Mouse (Mus musculus) lung, embryonic 14.5 days (tissue): ENCODE results near the gene Pkp2. TPM values are rescaled to one million over a fixed set of nuclear protein-coding genes. Genes with fewer than 3 reads are reported as not detected.
A peak's percentile ranks its signal among the peaks of the same experiment; 100 is the strongest.
"Not testable (repeated sequence)": the region's sequence is repeated elsewhere in the genome, so short reads cannot be mapped to it uniquely, and the experiment has no call there.

ENCODE experiments used
- ATAC-seq: fragments of 200-750 bp; cut with Nextera tagmentation; 2 replicates; pipeline ENCODE4 v1.8.0; 2017; ENCODE audit warnings: mild to moderate bottlenecking, moderate TSS enrichment, moderate library complexity; ENCODE audit not compliant: insufficient read depth
- DNase-seq: peaks from one replicate; pipeline ENCODE4 v3.0.0-alpha.2; 2015
- H3K27ac ChIP-seq: fragments of 300-500 bp; sonication (generic); 2 replicates; pipeline ENCODE4 v1.5.1; 2014; ENCODE audit warnings: low read depth, mild to moderate bottlenecking, moderate library complexity
- H3K27me3 ChIP-seq: fragments of 300-500 bp; sonication (generic); 2 replicates; pipeline ENCODE4 v1.6.1; 2014; ENCODE audit warnings: low read length, control low read depth; ENCODE audit not compliant: insufficient read depth
- H3K36me3 ChIP-seq: fragments of 300-500 bp; sonication (generic); 2 replicates; pipeline ENCODE4 v1.6.1; 2014; ENCODE audit warnings: control low read depth; ENCODE audit not compliant: insufficient read depth
- H3K4me1 ChIP-seq: fragments of 300-500 bp; sonication (generic); 2 replicates; pipeline ENCODE4 v1.6.1; 2014; ENCODE audit warnings: antibody characterized with exemption, control low read depth; ENCODE audit not compliant: insufficient read depth
- H3K4me2 ChIP-seq: fragments of 300-500 bp; sonication (generic); 2 replicates; pipeline ENCODE4 v1.6.1; 2014; ENCODE audit warnings: mild to moderate bottlenecking
- H3K4me3 ChIP-seq: fragments of 300-500 bp; sonication (generic); 2 replicates; pipeline ENCODE4 v1.5.1; 2014; ENCODE audit warnings: low read depth, low read length
- H3K9ac ChIP-seq: fragments of 300-500 bp; sonication (generic); 2 replicates; pipeline ENCODE4 v1.6.1; 2014
- H3K9me3 ChIP-seq: fragments of 300-500 bp; sonication (generic); 2 replicates; pipeline ENCODE4 v1.6.1; 2016; ENCODE audit warnings: low read depth, low read length, control low read depth
- CTCF ChIP-seq: IDR thresholded peaks from 2 replicates; pipeline ENCODE4 v1.5.1; 2016; ENCODE audit warnings: antibody characterized with exemption, low read depth
- WGBS: fragments of 180-500 bp; shearing (Covaris S2); extraction: QIAGEN DNeasy Blood & Tissue Kit; methylation state at CpG from one replicate; pipeline ENCODE4 v1.1.7; 2014; 5-methylcytosine and 5-hydroxymethylcytosine counted together
- polyA plus RNA-seq: library from polyadenylated mRNA; unstranded; fragments of >200 nt; fragmentation: Nextera tagmentation; extraction: Ambion mirVana; gene quantifications from 2 replicates; pipeline ENCODE4 v1.2.1, GENCODE M21; 2014

The Pkp2 gene
- polyA plus RNA-seq, 1 experiment from 2014 or later, result 8.4 TPM

- H3K4me2 ChIP-seq, result no peak overlapping the region
- DNase-seq, result no peak
- H3K4me1 ChIP-seq, result no peaks in the 10 kb centered on the region
- no peak overlapping the region for H3K27ac ChIP-seq
- no peaks in the 10 kb centered on the region for H3K9me3 ChIP-seq
- WGBS, result 85% methylated on average over 1 of the region's 1 CpGs
- H3K36me3 ChIP-seq, result no peaks in the 10 kb centered on the region
- H3K9ac ChIP-seq, result no peak overlapping the region
- no peak for TF ChIP-seq CTCF
- no peak for ATAC-seq
- no peak overlapping the region for H3K4me3 ChIP-seq
- peaks cover 13% of the 10 kb centered on the region for H3K27me3 ChIP-seq
These were observed 3.8 kb downstream of the Pkp2 start for GRCm38 (mm10) chr16:16216934-16217333.

- DNase-seq (peak; percentile 59), ATAC-seq (peak; percentile 35)
- Histone ChIP-seq H3K27ac (peak overlapping the region; percentile 56), H3K9ac (no peak overlapping the region), H3K27me3 (no peaks in the 10 kb centered on the region; the same call in 1 of the 2 replicates), H3K4me3 (no peak overlapping the region), H3K4me2 (no peak overlapping the region), H3K4me1 (no peaks in the 10 kb centered on the region), H3K9me3 (no peaks in the 10 kb centered on the region), H3K36me3 (no peaks in the 10 kb centered on the region)
- 17% methylated on average over 3 of the region's 3 CpGs for WGBS
- TF ChIP-seq CTCF, result no peak
These were observed 6.7 kb downstream of the Pkp2 start for GRCm38 (mm10) chr16:16219835-16220234.

- H3K9me3 ChIP-seq, result no peaks in the 10 kb centered on the region
- H3K4me2 ChIP-seq, result no peak overlapping the region
- H3K36me3 ChIP-seq, result no peaks in the 10 kb centered on the region
- no peaks in the 10 kb centered on the region for H3K4me1 ChIP-seq
- H3K9ac ChIP-seq, result no peak overlapping the region
- no peaks in the 10 kb centered on the region for H3K27me3 ChIP-seq
- no peak for TF ChIP-seq CTCF
- ATAC-seq (no peak), DNase-seq (no peak)
- no peak overlapping the region for H3K4me3 ChIP-seq
- H3K27ac ChIP-seq, result no peak overlapping the region
- WGBS, result 47% methylated on average over 1 of the region's 1 CpGs
These were observed 9.5 kb downstream of the Pkp2 start for GRCm38 (mm10) chr16:16222651-16223050.

GRCm38 (mm10) chr16:16224506-16224924, 11.4 kb downstream of the Pkp2 start:
- no peaks in the 10 kb centered on the region for H3K36me3 ChIP-seq
- peak overlapping the region; percentile 42 for H3K27ac ChIP-seq
- 6% methylated on average over 4 of the region's 4 CpGs for WGBS

GRCm38 (mm10) chr16:16225828-16226227, 12.7 kb downstream of the Pkp2 start:
- WGBS, result 89% methylated on average over 22 of the region's 22 CpGs
- H3K9me3 ChIP-seq, result no peaks in the 10 kb centered on the region
- no peaks in the 10 kb centered on the region for H3K36me3 ChIP-seq
- no peak for TF ChIP-seq CTCF
- H3K4me1 ChIP-seq, result no peaks in the 10 kb centered on the region
- H3K27ac ChIP-seq, result no peak overlapping the region
- H3K4me2 ChIP-seq, result no peak overlapping the region
- H3K4me3 ChIP-seq, result no peak overlapping the region
- DNase-seq (no peak), ATAC-seq (no peak)
- no peaks in the 10 kb centered on the region for H3K27me3 ChIP-seq
- no peak overlapping the region for H3K9ac ChIP-seq

More at GRCm38 (mm10) chr16:16224506-16224924, 11.4 kb downstream of the Pkp2 start:
- no peak for TF ChIP-seq CTCF
- ATAC-seq (peak; percentile 92), DNase-seq (peak; percentile 75)
- Histone ChIP-seq H3K4me2 (no peak overlapping the region), H3K4me3 (no peak overlapping the region), H3K27me3 (no peaks in the 10 kb centered on the region), H3K9me3 (no peaks in the 10 kb centered on the region), H3K9ac (no peak overlapping the region), H3K4me1 (no peaks in the 10 kb centered on the region)

- H3K9me3 ChIP-seq, result no peaks in the 10 kb centered on the region
- no peak overlapping the region for H3K27ac ChIP-seq
- no peak for ATAC-seq
- WGBS, result 89% methylated on average over 5 of the region's 5 CpGs
- no peaks in the 10 kb centered on the region for H3K4me1 ChIP-seq
- H3K4me2 ChIP-seq, result no peak overlapping the region
- H3K36me3 ChIP-seq, result no peaks in the 10 kb centered on the region
- no peak for TF ChIP-seq CTCF
- no peak for DNase-seq
- no peak overlapping the region for H3K4me3 ChIP-seq
- no peak overlapping the region for H3K9ac ChIP-seq
- H3K27me3 ChIP-seq, result no peaks in the 10 kb centered on the region
These were observed 17.3 kb downstream of the Pkp2 start for GRCm38 (mm10) chr16:16230439-16230838.

GRCm38 (mm10) chr16:16233919-16234318, 20.8 kb downstream of the Pkp2 start:
- ATAC-seq (no peak), DNase-seq (no peak)
- no peak overlapping the region for H3K4me2 ChIP-seq
- H3K36me3 ChIP-seq, result no peaks in the 10 kb centered on the region
- no peak overlapping the region for H3K4me3 ChIP-seq
- no peak overlapping the region for H3K9ac ChIP-seq
- no peaks in the 10 kb centered on the region for H3K9me3 ChIP-seq
- WGBS, result 94% methylated on average over 2 of the region's 2 CpGs
- H3K27ac ChIP-seq, result no peak overlapping the region
- no peaks in the 10 kb centered on the region for H3K4me1 ChIP-seq
- no peak for TF ChIP-seq CTCF
- H3K27me3 ChIP-seq, result no peaks in the 10 kb centered on the region

- not testable (repeated sequence) for H3K36me3 ChIP-seq, H3K9ac ChIP-seq, H3K4me2 ChIP-seq, H3K4me1 ChIP-seq, H3K9me3 ChIP-seq, H3K4me3 ChIP-seq, H3K27me3 ChIP-seq, H3K27ac ChIP-seq, DNase-seq, ATAC-seq
- 87% methylated on average over 9 of the region's 9 CpGs for WGBS
These were observed 23.6 kb downstream of the Pkp2 start for GRCm38 (mm10) chr16:16236681-16237080.
